Mouse (Mus musculus) gastrocnemius, postnatal 25 days (tissue): ENCODE data around the gene Mfsd4b2. TPM values are rescaled to one million over a fixed set of nuclear protein-coding genes. Genes with fewer than 3 reads are reported as not detected.
A peak's percentile ranks its signal among the peaks of the same experiment; 100 is the strongest.
"Not testable (repeated sequence)": the region's sequence is repeated elsewhere in the genome, so short reads cannot be mapped to it uniquely, and the experiment has no call there.

Source experiments
- DNase-seq: peaks from one replicate; pipeline ENCODE4 v3.0.0; 2022
- long read RNA-seq, 2 experiments: library from polyadenylated mRNA; stranded (forward); transcript quantifications; one replicate each; pipeline ENCODE4 v2.0.0; 2021
- total RNA-seq, 2 experiments: library from RNA; stranded (reverse); gene quantifications; 1 replicate in 1 of 2; 2 replicates in 1 of 2; pipeline ENCODE4 v1.2.3; 2021

Mfsd4b2 gene
- total RNA-seq: under 1 TPM; 0.15 to 0.19 TPM
- long read RNA-seq, experiment 1: 0 reads
- long read RNA-seq, experiment 2: 0 reads

DNA sequence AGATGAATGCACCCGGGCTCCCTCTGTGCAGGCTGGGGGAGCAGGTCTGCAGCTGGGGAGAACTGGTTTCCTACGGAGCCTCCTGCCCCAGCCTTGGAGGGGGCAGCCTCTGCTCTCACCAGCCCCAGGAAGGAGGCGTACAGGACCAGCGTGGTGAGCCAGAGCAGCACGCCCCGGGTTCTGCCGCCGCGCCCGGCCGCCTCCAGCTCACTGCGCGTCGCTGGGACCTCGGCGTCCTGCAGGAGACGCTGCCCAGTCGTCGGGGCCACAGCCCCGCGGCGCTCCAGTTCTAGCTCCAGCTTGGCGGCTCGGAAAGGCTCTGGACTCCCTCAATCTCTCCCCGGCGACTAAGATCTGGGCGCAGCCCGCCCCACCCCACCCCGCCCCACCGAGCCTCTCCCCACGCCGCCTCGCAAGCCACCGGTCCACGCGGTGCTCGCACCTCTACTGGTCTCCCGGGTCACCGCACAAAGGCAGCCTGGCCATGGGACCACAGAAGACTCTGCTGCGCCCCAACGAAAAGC lies at the start of gene Mfsd4b2:
Gene Mfsd4b2, minus strand, starts transcription at position 308 of the 524 bp plus-strand sequence.
- DNase-seq: peak; percentile 10

- no peak for DNase-seq
Observed at GRCm38 (mm10) chr10:39975771-39976170, 49.0 kb upstream of the Mfsd4b2 start.

DNA sequence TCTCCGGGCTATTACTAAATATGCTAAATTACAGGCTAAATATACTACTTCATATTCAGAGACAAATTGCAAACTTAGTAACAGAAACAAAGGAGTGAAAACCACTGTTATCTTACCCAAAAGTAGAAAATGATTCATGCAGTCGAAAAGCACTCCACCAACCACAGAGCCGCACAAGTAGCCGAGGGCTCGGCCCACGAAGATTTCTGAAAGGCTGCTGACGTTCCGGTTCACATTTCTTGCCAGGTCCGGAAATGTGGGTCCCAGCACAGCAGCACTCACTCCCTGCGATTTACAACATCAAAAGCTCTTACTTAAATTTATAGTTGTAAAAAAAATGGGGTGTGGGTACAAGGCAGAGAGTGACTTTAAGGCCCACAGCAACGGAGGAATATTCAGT lies 48.3 kb upstream of the Mfsd4b2 start:
- no peak for DNase-seq

GRCm38 (mm10) chr10:39967512-39967911 lies 40.8 kb upstream of the Mfsd4b2 start:
- no peak for DNase-seq

DNA sequence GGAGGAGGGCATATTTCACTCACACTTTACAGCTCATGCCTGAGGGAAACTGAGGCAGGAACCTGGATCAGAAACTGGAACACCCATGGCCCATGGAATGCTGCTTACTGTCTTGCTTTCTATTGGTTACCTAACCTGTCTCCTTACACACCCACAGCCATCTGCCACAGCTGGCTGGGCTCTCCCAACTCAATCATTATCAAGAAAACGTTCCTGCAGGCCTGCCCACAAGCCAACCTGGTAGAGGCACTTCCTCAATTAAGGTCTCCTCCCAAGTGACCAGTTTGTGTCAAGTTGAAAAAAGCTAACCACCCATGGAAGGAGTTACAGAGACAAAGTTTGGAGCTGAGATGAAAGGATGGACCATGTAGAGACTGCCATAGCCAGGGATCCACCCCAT lies 35.2 kb upstream of the Mfsd4b2 start:
- no peak for DNase-seq

DNA sequence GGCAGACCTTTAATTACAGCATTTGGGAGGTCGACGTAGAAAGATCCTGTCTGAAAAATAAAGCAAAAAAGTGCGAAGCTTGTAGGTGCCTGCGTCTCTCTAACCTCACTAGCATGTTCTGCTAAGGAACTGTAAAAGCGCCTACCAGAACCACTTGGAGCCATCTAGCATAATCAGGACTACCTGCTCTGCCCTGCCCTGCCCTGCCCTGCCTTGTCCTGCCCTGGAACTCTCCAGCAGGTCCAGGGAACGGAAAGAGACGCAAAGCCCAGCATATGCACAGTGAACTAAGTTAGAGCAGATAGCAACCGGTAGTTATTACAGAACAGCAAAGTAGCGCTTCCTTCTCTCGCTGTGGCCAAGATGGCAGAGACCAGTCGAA lies 33.7 kb upstream of the Mfsd4b2 start:
- DNase-seq: no peak

DNA sequence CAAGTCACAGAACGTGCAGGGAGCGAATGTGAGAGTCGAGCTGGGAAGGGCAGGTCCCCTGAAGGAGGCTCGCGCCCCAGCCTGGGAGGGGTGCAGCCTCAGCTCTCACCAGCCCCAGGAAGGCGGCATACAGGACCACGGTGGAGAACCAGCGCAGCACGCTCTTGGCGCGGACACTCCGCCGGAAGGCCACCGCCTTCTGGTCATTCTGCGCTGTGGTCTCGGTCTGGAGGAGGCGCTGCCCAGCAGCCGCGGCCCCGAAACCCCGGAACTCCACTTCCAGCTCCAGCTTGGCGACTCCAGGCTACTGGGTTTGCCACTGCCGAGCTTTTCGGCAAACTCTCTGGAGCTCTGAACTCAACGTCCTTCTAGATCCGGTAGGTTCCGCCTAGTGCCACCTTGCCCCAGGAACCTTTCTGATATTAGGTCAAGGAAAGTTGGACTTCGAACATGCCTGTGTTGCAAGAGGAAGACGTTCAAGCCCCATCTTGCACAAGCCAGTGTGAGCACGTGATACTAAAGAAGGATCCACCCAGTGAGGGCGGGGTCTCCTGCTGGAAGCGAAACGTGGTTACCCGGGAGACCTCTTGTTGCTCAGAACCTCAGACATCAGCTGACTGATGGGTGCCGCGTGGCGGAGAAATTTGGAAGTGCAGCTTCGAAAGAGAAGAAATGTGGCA lies 33.2 kb upstream of the Mfsd4b2 start, which contains the start of gene Mfsd4b3:
Gene Mfsd4b3, minus strand, starts transcription at position 393 of the 680 bp plus-strand sequence.
- peak; percentile 94 for DNase-seq

- DNase-seq: no peak
Observed at GRCm38 (mm10) chr10:39958266-39958665, 31.5 kb upstream of the Mfsd4b2 start.

GRCm38 (mm10) chr10:39956340-39956878 lies 29.7 kb upstream of the Mfsd4b2 start:
- no peak for DNase-seq

DNA sequence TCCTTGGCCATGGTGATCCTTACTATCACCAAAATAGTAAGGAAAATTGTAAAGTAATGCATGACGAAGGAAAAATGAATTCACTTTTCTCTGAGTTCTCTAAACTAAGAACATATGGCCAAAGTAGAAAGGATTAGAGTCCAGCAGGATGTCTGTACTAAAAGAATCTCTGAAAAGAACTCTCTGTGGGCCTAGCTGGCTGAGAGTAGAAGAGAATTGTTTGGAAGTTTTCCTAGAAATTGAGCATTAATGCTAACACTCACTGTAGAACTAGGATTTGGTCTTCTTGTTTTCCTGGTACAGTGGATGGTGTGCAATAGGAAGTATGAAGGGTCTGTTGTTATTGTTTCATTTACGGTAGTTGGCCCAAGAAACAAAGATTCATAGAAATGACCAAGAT lies 28.4 kb upstream of the Mfsd4b2 start:
- no peak for DNase-seq

GRCm38 (mm10) chr10:39949377-39949954 lies 22.7 kb upstream of the Mfsd4b2 start:
- DNase-seq: no peak

DNA sequence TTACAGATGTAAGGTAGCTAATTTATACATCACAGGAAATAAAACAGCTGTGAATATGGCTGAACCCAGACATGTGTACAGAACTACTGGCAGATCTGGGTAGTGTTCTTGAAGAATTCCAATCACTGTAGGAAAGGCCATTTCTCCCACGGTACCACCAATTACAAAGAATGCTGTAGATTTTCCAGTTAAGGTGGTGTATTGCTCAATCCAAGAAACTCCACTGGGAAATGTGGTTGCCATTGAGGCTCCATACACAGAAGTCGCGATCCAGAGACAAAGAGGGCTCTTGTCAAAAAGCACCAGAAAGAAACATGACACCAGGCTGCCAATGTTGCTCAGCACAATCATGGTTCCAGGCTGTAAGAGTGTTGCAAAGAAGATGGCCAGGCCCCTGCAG lies 20.5 kb upstream of the Mfsd4b2 start:
- DNase-seq: not testable (repeated sequence)

DNA sequence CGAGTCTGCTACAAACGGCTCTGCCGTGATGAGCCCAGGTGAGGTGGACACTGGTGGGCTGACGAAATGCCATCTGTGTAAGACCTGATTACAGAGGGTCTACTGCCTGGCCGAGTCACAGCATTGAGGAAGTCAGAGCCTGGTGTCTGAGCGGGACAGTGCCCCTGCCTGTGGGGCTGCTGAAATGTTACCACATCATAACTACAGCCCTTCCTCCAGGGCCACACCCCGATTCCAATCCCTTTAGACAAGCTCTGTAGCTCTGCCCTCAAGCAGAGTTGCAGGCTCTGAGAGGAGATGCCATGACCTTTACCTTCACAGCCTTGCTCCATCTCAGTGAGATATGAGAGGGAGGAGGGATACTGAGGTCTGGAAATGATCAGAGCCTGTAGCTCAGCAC lies 9.8 kb upstream of the Mfsd4b2 start:
- DNase-seq: no peak

DNA sequence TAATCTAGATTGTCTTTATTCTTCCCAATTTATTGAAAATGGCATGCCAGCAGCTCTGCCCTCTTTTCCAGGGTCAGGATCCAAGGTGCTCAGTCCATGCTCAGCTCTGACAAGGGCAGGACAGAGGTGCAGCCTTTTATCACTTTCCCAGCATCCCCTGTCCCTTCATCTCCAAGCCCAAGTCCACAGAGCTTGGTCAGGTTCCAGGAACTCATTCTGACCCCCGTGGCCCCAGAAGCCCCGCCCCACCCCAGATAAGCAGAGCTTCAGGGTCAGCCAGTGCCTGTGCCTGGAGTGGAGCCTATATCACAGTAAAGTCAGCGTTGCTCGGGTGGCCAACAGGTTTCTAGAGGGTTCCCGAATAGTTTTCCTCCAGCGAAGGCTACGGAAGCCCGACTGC lies 2.2 kb downstream of the Mfsd4b2 start:
- not testable (repeated sequence) for DNase-seq

- DNase-seq: no peak
Observed at GRCm38 (mm10) chr10:39912616-39913015, 14.1 kb downstream of the Mfsd4b2 start.

- DNase-seq: no peak
Observed at GRCm38 (mm10) chr10:39908768-39909441, 17.8 kb downstream of the Mfsd4b2 start.

DNA sequence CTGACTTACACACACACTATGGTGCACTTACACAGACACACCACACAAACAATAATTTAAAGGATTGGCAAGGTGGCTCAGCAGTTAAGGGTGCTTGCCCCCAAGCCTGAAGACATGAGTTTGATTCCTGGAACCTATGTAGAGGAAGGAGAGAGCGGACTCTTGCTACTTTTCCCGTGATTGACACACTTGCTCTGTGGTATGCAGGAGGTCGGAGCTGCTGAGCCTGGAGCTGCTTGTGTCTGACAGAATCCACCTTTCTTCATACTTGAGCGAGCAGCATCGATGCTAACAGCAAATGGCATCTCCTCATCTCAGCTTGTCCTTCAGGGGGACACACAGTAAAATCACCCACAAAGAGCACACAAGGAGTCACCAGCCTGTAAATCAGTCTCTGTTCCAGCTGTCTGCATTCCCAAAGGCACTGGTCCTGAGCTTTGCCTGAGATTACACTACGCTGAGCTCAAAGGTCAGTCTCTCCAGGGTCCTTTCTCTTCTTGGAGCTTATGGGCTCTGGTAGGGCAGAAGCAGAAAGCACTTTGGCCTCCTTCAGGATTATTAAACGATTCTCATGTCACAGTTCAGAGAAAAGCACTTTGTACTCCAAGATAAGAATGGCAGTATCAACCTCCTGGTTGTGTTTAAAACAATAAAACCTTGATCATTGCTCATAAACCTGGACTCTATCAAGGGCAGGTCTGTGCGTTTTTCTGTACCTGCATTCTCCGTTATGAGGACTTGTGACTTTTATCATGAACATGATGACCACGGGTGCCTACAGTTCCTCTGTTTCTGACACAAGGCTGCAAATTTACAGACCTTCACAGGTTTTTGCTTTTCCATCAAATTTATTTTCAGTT lies 19.7 kb downstream of the Mfsd4b2 start:
- DNase-seq: no peak

GRCm38 (mm10) chr10:39904191-39904590 lies 22.5 kb downstream of the Mfsd4b2 start:
- DNase-seq: no peak

- DNase-seq: peak; percentile 88
Observed at GRCm38 (mm10) chr10:39898874-39899371, 27.8 kb downstream of the Mfsd4b2 start, which contains the start of gene Mfsd4b4. Gene Mfsd4b4, minus strand, starts transcription at chr10:39899238.

- no peak for DNase-seq
Observed at GRCm38 (mm10) chr10:39896503-39896902, 30.2 kb downstream of the Mfsd4b2 start.
